Mouse (Mus musculus): ENCODE measurements at regions not wholly inside any gene's neighbourhood (a gene's known extent, or its start where the extent isn't known, plus 50 kb on each side); places are given as distances from the start of the nearest gene placed in this dataset.

DNA sequence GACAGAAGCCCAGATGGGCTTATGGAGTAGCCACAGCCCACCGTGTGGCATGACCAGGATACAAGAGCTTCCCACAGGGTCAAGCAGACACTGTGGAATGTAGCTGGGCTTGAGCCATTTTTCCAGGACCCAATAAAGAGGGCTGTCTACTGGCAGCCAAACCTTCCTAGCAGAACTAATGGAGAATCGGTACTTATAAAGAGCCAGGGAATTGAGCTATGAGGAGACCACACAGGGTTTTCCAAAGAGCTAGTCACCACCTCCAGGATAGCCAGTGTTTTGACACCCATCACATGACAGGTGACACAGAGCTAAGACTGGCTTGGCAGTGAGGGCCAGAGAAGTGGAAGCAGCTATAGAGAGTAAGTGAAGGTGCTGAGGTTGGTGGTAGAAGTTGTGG, 149.9 kb downstream of the Map2k4 start:
- no peak for DNase-seq

DNA sequence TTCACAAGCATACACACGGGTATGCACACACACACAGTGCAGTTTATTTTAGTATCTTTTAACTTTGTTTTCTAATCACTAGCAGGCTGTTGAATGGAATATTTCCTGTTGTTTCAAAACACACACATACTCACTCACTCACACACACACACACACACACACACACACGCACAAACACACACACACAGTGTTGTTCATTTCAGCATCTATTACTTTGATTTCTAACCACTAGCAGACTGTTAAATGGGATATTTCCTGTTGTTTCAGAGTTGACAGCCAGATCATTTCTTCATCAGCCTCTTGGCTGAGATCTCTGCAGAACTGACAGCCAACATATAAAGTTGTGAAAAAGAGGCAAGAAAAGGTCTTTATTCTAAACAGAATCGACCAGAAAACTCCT, 150.9 kb downstream of the Map2k4 start:
- DNase-seq, result no peak

DNA sequence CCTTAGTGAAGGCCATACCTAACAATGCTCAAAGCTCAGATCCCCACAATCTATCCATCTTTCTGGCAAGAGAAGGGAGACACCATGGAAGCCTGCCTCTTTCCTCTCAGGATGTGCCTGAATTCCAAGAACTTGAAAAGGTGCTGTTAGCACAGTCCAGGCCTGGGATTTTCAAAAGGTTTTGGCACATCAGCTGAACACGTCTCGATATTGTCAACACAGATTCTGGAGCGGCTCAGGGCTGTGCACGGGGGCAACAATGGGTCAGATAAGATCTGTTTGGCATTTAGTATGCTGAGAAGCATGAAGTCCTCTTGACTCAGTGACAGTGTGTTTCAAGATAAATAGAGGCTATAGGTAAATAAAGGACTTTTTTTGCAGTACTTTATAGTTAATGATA, 152.8 kb downstream of the Map2k4 start:
- DNase-seq, result no peak

DNA sequence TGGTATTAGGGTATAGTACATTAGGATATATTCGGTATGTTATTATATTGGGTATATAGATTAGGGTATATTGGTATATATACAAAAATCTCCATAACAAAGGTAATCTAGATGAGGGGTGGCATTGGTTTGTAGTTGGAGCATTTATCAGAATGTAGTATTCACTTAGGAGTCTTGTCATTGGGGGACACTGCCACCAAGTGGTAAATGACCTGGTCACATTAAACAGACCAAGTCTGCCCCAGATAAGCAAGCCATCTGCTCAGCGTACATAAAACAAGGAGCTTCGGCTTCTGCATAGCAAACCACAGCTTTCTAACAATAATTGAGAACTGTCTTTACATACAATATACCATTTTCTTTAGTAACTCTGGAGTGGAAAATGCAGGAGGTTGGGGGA, 156.9 kb downstream of the Map2k4 start:
- DNase-seq, result peak; percentile 4

DNA sequence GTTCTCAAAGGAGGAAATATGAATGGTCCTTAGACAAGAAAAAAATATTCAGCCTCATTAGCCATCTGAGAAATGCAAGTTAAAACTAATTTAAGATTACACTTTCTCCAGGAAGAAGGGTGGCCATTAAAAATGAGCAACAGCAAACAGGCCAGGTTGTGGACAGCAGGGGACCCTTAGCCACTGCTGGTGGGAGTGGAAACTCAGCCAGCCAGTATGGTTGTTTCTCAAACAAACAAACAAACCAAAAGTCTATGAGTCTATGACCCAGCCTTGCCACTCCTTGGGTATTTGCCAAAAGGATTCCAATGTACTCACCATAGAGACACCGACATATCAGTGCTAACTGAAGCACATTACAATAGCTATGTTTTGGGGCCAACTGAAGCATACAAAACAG, 157.7 kb downstream of the Map2k4 start:
- no peak for DNase-seq

DNA sequence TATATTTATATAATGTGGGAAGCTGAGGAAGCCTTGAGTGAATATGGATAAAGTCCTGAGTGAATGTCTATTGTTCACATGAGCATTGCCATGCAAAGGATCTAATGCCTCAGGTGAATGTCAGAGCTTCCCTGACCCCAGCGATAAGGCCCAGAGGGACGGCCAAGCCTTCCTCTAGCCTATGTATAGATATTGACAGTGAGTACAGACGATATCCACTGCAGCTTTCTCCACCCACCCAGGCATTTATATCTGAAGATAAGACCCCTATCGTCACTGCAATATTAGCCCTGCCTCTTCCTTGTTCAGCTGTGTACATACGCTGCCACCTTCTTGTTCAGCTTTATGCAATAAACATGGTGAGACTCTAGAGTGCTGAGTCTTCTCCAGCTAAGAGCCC, 158.8 kb downstream of the Map2k4 start:
- DNase-seq, result no peak

DNA sequence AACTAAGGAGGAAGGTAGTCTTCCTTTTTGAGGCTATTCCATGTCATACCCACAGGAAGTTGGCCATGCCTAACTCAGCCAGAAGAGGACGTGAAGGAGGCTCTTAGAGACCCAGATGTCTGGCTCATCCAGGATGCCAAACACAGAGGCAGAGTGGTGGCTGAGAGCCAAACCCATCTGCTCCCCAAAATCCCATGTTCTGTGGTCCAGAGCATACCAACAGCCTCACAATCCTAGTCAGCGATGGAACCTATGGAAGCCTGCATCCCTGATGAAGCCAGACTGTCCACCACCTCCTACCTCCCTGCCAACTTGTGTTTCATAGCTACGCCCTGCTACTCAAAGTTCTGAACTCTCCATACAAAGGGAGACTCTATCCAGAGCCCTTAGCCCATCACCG, 169.1 kb downstream of the Map2k4 start:
- DNase-seq, result no peak

DNA sequence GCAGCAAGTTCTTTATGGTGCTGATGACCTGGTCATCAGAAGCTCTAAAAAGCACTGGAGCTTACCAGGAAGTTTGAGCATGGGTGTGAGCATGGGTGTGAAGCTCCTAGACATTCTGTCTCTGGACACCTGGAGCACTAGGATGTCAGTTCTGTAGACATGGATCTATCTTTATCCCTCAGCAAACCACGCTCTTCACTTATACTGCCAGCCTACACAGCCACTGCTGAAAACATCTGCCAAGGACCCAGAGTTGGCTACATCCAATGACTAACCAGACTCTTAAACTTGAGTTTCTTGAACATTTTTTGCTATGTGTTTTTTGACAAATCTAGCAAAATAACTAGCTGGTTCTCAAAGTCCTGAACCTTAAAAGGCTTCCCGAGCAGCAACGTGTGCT, 177.6 kb downstream of the Map2k4 start:
- no peak for DNase-seq

DNA sequence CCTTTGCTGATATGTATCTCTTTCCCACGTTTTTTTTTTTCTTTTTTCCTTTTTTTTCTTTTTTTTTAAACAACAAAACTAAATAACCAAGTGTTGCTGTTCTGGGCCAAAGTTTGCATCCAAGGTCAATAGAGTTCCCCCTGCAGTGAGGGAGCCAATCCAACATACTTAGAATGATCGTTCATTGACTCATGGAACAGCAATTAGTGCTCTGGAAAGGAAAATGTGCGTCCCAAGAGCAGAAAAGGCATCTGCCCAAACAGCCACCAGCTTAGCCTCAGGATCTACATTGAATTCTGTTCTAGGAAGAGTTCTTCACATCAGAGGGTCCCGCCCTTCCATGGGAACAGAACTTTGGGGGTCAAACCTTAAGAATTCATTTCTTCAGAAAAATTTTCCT, 179.0 kb downstream of the Map2k4 start:
- DNase-seq, result no peak

DNA sequence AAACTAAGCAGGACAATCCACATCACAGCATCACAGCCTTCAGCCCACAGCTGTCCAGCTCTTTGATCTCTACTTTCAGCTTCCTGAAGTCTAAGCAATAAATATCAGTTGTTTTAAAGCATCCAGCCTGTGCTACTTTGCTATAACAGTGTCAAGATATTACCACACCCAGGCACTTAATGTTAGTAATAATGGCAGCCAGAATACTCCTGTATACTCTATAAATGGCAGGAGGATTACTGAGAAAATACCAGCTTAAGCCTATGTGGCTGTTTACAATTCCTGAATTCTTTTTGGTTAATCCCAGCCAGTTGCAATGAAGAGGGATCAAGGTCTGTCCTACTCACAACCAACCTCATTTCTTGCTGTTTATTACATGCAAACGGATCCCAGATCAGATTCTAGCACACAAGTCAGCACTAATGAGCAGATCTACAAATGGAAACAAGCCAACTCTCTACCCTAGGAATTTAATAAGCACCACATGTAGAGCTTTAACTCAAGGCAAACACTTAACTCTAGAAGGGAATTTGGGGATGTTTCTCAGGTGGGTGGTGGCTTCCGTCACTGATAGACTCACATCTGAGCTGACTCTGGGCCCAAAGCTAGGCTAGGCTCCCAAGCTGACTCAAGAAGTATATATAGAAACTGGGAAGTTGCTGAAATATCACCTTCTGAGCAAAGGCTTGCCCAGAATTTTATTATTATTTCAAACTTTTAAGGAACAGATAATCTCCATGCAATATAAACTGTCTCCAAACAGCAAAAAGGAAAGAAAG, 190.6 kb downstream of the Map2k4 start:
- DNase-seq, result no peak

DNA sequence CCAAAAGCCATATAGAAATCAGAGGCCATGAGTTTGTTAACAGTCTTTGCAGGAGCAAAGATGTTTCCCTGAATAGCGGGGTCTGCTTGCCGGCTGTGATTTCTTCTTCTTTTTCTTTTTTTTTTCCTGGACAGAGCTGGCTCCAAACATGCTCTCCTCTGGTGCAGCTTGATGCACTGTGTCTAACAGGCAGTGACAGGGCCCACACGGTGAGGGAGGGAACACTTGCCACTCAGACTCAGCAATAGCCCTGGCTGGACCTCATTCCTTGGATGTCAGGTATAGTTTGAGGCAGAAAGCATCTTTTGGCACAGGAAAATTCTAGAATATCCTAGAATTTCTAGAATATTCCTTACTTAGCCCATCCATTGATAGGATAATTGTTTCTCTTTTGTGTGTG, 199.6 kb downstream of the Map2k4 start:
- no peak for DNase-seq

DNA sequence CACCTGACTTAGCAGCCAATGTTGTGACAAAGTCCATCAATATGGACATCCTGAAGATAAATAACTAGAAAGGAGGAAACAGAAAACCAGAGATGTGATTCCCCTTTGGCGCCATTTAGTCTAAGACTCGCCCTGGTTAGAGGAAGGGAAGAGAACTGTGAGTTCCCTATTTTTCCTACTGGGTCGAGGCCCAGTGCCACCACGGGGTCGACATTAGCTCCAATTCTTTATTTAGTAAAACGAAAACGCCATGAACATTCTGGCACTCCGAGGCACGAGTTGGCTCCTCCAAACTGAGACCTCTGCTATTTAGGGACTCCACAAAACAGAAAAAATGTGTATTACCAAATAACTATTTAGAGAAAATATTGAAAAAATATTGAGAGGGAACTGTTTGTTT, 220.3 kb downstream of the Map2k4 start:
- no peak for DNase-seq

DNA sequence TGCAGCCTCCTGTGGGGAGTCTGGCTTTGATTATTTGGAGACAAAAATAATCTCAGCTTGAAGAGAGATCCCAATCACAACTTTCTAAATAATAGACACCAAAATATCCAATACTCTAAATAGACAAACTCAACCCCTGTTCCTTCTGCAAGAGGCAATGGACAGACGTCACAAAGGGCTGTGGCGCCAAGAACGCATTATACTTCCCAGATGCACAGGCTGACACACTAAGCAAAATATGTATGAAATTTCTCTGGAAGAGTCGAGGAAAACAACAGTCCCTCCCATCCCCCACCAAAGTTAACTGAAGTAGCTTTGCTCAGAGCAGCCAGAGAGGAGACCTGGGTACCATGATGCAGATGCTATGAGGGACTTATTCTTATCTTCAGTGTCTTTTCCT, 229.9 kb downstream of the Map2k4 start:
- no peak for DNase-seq

DNA sequence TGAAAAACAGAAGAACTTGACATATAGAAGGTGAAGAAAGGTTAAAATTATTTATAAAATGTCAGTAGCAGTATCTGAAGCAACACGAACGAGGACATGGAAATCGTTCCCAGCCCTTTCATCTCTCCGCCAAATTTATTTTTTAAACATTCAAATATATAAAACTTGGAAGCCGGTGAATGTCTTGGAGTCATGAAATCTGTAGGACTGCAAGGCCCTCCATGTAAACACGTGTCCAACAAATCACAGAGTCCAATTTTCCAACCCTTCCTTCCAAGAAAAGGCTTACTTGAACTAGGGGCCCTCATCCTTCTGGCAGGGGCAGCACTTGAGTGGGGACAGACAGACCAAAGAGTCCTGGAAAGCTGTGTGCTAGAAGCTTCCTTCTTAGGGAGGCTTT, 237.0 kb downstream of the Map2k4 start:
- DNase-seq, result no peak

DNA sequence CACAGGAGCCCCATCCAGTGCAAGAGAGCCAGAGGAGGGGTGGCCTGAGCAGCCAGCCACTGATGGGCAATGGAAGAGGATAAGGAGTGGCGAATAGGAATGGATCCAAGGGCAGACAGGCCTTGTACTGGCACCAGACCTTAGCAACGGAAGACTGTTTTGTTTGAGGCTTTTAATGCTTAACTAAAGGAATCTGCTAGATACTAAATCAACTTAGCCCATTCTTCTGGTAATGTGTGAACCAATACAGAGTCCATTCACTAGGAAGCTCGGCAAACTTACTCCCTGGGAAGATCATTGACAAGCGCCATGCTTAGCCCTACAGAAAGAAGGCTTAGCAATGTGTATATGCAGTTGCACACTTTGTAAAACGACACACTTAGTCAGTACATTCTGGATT, 243.8 kb downstream of the Map2k4 start:
- DNase-seq, result no peak

DNA sequence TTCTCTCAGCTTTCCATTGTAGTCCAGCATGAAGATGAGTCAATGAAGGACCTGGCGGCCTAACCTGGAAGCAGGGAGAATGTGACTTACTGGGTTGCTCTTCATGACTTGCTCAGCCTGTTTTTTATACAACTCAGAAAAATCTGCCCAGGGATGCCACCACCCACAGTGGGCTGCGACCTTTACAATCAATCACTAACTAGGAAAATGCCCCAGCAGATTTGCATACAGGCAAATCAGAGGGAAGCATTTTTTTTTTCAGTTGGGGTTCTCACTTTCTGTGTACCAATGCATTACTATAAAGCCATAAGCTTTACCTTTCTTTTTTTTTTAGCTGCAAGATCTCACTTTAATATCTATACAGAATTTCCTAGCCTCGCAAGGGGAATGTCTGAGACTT, 244.5 kb downstream of the Map2k4 start:
- no peak for DNase-seq

DNA sequence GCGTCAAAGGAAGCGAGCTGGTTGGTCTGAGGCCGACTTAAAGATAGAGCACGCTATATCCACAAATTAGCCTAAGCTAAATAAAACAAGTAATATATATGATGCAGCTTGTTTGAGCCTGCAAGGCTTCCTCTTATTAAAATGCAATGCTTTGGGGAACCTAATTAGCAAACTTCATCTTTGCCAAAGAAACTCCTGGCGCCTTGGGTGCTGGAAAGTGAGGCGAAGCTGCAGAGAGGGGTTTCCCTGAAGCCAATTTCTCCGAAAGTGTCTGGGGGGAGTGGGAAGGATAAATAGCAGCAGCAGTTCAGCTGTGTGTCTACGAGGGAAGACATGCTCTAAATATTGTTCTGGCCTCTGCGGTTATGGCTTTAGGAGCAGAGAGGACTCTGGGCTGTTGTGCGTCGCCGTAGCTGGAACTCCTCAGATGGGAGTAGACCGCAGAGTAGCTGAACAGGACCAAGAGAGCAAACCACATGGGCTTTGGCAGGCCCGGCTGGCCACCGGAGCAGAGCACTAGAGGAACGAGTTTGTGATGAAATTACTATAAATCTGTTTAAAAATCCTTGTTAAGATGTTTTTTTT, 251.0 kb downstream of the Map2k4 start:
- no peak for DNase-seq

DNA sequence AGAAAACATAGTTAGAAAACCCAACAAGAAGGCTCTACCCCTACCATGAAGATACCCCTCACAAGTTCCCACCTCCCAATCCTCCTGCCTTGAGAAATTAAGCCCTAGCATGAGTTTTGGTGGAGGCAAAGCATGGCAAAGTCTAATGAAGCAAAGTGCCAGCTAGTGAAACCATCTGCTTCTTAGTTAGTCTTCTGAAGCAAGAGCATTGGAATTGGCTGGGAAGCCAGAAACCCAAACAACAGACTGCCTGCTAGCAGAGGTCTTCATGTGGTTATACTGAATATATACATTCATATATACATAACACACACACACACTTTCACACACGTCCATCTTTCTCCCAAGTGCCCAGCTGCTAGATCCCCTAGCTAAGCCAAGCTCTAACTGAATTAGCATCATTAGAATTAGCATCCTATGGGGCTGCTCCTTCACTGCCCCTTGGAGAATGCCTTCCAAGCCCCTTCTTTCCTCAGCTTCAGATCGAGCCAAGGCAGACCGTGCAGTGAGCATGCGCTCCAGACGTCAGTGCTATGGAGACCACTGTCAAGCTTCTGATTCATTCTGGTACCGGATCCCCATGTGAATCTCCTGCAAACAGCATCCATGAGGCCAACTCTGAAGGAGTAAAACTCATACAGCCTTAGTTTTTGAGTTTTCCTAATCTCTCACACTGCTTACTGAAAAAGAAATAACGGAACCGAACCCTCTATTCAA, 252.2 kb downstream of the Map2k4 start:
- DNase-seq, result no peak

DNA sequence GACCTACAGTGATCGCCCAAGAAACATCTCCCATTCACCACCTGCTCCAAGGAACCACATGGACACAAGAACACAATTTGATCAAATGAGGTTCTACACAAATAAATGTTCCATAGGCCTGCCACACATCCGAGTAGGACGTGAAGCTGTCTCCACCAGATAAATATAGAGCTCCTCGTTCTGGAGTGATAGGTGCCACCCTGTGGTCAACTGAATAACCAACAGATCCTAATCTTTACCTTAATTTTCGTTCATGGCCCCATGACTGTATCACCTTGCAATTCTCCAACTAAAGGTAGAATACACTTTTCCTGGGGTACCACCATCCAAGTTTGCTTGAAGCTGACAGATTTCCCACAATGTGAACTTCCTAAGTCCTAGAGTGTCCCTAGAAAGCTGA, 257.4 kb downstream of the Map2k4 start:
- DNase-seq, result no peak

DNA sequence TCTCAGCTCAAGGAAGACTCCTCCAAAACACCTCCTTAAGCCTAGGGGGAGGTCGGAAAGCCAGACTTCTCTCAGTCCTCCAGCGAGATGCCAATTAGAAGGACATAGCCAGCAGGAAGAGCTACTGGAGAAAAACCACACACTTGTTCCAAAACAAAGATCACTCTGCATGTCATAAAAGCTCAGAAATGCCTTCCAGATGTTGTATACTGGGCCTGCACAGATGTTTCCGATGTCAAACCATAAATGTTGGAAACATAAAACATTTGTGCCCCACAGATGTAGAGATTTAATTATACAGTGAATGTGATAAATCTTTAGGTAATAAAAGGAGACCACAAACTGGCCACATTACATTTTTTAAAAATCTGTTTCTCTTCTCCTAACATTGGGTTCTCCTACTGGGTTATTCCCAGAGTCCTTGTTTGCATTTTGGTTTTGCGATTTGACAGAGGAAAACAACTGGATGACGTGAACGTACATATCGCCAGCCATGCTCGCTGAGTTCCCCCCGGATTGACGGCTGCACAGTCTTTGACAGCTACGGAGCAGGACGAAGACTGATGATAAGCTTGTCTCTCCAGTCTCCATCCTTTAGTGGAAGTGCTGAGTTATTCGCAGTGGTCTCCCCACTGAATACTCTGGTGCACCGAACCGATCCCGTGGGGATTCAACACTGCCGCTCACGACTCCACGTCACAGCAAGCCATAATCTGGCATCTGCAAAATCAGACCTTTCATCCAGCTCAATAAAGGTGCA, 235.5 kb upstream of the Myocd start:
- DNase-seq, result no peak

DNA sequence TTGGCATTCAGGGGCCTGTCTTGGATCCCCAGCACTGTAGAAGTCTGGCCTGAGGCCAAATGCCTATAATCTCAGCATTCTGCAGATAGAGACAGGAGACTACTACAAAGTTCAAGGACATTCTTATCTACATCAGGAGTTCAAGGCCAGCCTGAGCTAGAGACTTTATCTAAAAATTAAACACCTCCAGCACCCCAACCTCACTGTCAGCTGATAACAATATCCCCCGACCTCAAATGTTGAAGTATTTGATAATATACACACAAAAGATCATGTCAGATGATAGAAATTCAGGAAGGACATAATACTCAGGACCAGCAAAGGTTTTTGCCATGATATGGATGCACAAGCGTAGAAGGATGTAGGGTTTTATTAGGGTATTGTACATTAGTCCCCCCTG, 228.2 kb upstream of the Myocd start:
- no peak for DNase-seq

DNA sequence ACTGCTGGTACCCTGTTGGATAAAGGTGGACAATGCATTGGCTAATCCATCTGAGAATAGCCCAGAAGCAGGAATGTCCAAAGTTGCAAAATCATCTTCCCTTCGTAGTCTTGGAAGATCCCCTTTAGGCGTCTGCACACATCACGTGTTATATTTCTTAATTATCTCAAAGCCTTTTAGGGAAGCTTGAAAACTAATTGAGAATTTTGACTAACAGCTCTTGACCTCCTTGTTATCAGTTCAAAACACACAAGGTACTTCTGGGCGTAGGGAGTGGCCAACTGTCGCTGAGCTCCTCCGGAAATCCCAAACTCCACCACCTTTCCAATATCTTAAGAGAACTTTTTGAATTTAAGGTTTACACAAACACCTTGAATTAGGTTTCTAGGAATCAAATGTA, 227.6 kb upstream of the Myocd start:
- DNase-seq, result no peak

DNA sequence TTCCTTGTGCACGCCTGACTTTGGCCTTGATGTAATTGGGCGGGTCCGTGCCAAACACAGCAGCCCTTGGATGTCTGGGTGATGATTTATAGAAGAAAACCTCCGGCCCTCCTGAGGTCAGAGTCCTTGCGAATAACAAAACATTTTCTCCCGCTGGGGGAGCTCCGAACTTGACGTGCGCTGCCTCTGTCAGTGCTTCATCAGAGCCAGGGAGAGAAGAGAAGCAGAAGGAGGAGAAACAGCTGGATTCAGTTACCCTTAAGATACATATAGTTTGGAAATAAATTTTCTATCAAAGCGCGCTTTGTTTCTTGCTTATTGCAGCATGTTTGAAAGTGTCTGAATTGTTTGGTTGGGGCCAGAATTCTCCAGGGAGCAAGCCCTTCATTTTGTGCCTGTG, 225.2 kb upstream of the Myocd start:
- DNase-seq, result no peak

DNA sequence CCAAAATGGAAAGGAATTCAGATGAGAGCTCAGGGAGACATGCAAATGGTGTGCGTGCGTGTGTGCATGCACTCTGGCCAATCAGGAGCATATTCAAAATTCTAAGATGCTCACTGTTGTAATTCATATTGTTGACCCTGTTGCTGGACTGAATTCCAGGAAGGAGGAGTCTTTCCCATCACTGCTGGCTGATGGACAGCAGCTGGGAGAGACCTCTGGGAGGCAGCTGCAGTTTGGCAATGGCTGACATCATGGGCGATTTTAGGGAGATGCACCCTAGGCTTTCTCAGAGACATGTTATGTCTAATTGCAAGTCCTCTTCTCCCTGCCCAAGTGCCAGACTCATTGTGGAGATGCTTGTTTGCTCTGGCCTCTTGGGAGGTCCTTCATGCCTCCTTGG, 220.6 kb upstream of the Myocd start:
- DNase-seq, result no peak

All from layer of hippocampus, adult 9-11 months (tissue).